Mouse (Mus musculus) erythroblast, embryonic 14.5 days (primary cell): Measurements from ENCODE around the gene Efna5. TPM values are rescaled to one million over a fixed set of nuclear protein-coding genes. Genes with fewer than 3 reads are reported as not detected.

Experiments used
- H3K27me3 ChIP-seq: 2 replicates; pipeline ENCODE4 v1.6.1; 2012; ENCODE audit warnings: inconsistent platforms; ENCODE audit not compliant: control insufficient read depth
- H3K36me3 ChIP-seq: 2 replicates; pipeline ENCODE4 v1.6.1; 2012; ENCODE audit warnings: mild to moderate bottlenecking, inconsistent platforms; ENCODE audit not compliant: control insufficient read depth
- H3K4me1 ChIP-seq: 2 replicates; pipeline ENCODE4 v1.6.1; 2012; ENCODE audit warnings: inconsistent platforms; ENCODE audit not compliant: control insufficient read depth
- H3K4me3 ChIP-seq: replicated peaks from 2 replicates; pipeline ENCODE3; 2012; ENCODE audit warnings: moderate library complexity, mild to moderate bottlenecking, inconsistent platforms
- H3K9me3 ChIP-seq: 2 replicates; pipeline ENCODE4 v1.6.1; 2012; ENCODE audit warnings: low read length, inconsistent platforms, mixed read lengths; ENCODE audit not compliant: control insufficient read depth
- GATA1 ChIP-seq: IDR thresholded peaks from 2 replicates; pipeline ENCODE4 v1.6.1; 2012; ENCODE audit warnings: low read length, inconsistent platforms, mixed read lengths
- TAL1 ChIP-seq: IDR thresholded peaks from 3 replicates; pipeline ENCODE4 v1.6.1; 2012; ENCODE audit warnings: low read length, inconsistent platforms, mixed read lengths
- polyA plus RNA-seq: library from polyadenylated mRNA; stranded (reverse); fragments of >175 nt; gene quantifications from 2 replicates; pipeline ENCODE4 v1.2.3, GENCODE M21; 2012

Gene Efna5
- polyA plus RNA-seq, 1 experiment: not detected

DNA sequence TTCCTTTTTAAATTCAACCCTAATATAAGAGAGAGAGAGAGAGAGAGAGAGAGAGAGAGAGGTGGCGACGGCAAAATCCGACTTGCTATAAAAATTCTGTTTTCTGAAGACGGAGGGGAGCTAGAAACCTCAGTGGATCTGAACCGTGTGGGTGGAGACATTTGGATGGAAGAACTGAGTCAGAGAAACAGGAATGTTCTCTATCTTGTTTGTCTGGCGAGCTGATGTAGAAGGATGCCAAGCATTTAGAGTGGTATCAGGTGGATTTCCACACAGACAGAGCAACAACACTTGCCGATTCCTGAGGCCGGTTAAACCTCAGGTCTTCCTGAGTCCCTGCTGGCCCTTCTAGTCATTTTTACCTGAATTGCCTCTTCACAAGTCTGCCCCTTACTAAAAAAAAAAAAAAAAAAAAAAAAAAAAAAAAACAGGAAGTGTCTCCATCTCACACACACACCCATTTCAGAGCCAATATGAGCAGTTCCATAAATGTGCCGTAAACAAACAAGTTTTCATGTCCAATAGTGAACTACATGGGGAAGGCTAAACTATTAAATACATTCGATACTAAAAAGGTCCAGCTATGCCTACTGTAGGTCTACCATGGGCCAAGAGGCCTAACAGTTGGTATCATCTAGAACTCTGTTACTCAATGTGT is 231.7 kb downstream of the Efna5 start:
- no peak for TF ChIP-seq GATA1
- no peak for TF ChIP-seq TAL1
- Histone ChIP-seq H3K4me3 (no peak overlapping the region), H3K9me3 (peaks cover 2% of the 10 kb centered on the region; the same call in 1 of the 2 replicates), H3K27me3 (no peaks in the 10 kb centered on the region), H3K4me1 (no peaks in the 10 kb centered on the region), H3K36me3 (no peaks in the 10 kb centered on the region)

DNA sequence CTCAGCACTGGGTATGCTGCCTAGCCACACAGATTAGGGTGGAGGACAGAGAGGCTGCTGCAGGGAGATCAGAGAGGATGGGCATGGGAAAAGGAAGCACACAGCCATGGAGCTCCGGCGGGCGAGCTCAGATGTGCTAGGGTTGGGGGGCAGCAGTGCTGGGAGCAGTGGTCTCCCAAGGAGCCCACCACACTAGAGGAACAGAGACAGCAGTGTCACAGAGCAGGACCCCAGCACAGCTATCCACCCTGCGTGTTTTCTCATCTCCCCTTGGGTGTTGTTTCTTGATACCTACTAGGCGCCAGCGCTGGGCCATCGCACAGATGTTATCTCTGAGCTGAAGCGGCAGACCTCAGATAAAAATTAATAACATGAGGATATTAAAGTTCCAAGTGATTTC is 234.3 kb downstream of the Efna5 start:
- no peak for TF ChIP-seq TAL1
- TF ChIP-seq GATA1: no peak
- H3K4me3 ChIP-seq: no peak overlapping the region

DNA sequence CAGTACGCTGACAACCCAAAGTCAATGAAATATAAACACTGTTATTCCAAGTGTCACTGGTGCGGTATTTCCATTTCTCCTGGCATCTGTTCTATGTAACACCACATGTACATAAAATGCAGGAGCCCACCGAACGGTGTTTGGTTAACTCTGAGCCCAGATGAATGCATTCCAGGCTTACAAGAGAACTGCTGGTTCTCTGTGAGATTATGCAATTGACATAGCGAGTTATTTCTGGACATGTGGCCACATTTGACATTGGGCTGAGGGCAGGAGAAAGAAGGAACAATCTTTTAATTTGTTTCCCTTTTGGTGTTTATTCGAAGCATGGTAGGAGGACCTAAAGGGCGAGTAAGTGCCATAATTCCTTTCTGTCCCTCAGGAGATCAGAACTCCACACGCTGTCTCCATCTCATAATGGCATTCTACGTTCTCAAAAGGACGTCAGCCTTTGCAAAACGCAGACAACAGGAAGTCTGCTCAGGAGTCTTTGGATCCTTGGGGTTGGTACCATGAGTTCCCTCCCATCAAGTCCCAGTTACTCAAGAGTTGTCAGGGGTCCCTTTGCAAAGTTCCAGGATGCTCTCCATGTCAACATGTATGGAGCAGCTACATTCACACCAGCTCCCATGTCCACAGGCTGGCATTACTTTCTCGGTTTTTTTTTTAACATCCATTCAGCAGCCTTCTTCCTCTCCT is 238.5 kb downstream of the Efna5 start:
- TF ChIP-seq TAL1: no peak
- TF ChIP-seq GATA1: no peak
- Histone ChIP-seq H3K9me3 (no peaks in the 10 kb centered on the region), H3K27me3 (no peaks in the 10 kb centered on the region), H3K4me1 (no peaks in the 10 kb centered on the region), H3K36me3 (no peaks in the 10 kb centered on the region), H3K4me3 (no peak overlapping the region)

More for the DNA sequence above, 234.3 kb downstream of the Efna5 start:
- H3K36me3 ChIP-seq: no peaks in the 10 kb centered on the region
- H3K9me3 ChIP-seq: peaks cover 2% of the 10 kb centered on the region; the same call in 1 of the 2 replicates
- H3K27me3 ChIP-seq: no peaks in the 10 kb centered on the region
- H3K4me1 ChIP-seq: no peaks in the 10 kb centered on the region

DNA sequence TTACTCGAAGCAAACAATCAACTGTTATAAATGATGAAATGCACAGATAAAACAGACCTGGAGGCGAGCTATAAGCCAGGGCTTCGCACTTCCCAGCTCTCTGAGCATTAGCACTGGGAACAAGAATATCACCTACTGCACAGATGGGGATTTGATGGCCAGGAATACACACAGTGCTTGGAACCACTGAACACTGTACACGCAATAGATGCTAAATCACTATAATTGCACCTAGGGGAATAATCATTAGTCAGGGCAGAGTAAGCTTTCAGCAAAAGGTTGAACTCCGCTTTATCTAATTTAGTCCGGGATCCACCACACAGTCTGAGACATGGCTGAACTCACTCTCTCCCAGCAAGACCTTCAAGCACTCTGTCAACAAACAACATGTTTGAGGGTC is 240.5 kb downstream of the Efna5 start:
- no peak for TF ChIP-seq TAL1
- TF ChIP-seq GATA1: no peak
- Histone ChIP-seq H3K27me3 (no peaks in the 10 kb centered on the region), H3K36me3 (no peaks in the 10 kb centered on the region), H3K9me3 (no peaks in the 10 kb centered on the region), H3K4me3 (no peak overlapping the region), H3K4me1 (no peaks in the 10 kb centered on the region)

DNA sequence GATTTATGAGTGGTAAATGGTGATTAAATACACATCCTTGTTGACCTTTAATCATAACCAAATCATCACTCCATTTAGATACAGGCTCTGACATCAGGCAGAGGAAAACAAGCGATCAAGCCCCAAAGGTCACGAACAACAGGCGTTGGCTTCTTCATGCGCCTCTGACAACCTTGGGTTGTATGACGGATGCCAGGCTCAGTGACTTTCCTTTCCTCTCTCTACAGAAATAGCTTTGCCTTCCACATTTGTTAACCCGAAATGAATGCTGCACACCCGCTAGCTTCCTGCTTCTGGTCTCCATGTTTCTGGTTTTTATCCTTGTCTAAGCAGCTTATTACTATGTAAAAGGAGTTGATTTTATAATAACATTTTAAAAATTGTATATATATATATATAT is 244.2 kb downstream of the Efna5 start:
- H3K4me1 ChIP-seq: no peaks in the 10 kb centered on the region
- H3K4me3 ChIP-seq: no peak overlapping the region
- TF ChIP-seq GATA1: no peak
- TF ChIP-seq TAL1: no peak
- no peaks in the 10 kb centered on the region for H3K9me3 ChIP-seq
- H3K27me3 ChIP-seq: no peaks in the 10 kb centered on the region
- no peaks in the 10 kb centered on the region for H3K36me3 ChIP-seq

DNA sequence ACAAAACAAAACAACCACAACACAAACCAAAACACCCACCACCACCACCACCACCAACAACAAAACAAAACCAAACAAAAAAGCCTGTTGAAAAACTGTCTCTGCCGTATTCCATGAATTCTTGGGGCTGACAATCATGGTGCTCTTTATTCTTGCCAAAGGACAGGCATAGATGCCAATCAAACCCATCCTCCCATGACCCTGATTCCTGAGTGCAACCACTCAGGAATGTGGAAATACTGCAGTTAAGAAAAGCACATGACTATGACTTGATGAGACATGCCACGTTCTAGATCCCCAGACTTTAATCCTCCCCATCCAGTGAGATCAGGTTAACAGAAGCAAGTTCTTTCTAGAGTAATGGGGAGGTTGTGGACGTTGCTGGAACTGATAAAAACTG is 246.2 kb downstream of the Efna5 start:
- H3K27me3 ChIP-seq: no peaks in the 10 kb centered on the region
- no peaks in the 10 kb centered on the region for H3K4me1 ChIP-seq
- no peak overlapping the region for H3K4me3 ChIP-seq
- no peaks in the 10 kb centered on the region for H3K36me3 ChIP-seq
- TF ChIP-seq GATA1 (no peak), TAL1 (no peak)
- no peaks in the 10 kb centered on the region for H3K9me3 ChIP-seq

DNA sequence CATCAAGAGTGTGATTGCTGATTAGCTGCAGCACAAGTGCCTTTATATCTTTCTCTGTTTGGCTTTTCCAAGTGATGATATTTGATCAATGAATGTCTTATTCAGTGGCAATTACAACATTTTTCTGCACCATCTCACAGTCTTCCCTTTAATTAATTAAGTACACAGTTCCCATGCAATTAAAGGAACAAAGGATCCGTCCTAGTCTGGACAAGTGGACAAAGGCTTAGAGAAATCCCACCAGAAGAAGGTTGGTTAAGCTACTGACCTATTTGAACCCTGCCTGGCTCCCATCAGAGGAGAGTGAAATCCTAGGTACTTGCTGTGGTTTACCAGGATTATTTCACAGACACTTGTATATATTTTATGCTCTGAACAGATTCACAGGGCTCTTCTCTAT is 252.6 kb downstream of the Efna5 start:
- Histone ChIP-seq H3K27me3 (no peaks in the 10 kb centered on the region), H3K9me3 (no peaks in the 10 kb centered on the region), H3K36me3 (no peaks in the 10 kb centered on the region), H3K4me3 (no peak overlapping the region), H3K4me1 (no peaks in the 10 kb centered on the region)
- no peak for TF ChIP-seq GATA1
- no peak for TF ChIP-seq TAL1

DNA sequence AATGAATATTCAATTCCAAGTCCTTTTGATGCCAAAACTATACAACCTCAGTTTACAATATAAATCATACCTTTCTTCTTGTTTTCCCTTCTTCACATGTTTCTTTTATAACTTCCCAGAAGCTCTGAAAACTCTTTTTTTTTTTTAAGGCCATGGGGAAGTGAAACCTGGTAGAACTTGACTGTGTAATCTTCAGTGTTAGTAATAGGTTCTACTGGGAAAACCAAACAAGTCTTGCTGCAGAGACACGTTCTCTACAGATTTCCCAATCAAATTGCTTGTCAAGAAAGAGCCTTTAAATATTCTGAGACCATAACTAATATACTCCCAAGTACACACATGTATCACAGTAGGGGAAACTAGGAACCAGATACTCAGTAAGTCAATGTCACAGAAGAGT is 253.6 kb downstream of the Efna5 start:
- H3K4me3 ChIP-seq: no peak overlapping the region
- no peaks in the 10 kb centered on the region for H3K27me3 ChIP-seq
- no peaks in the 10 kb centered on the region for H3K9me3 ChIP-seq
- H3K4me1 ChIP-seq: no peaks in the 10 kb centered on the region
- H3K36me3 ChIP-seq: no peaks in the 10 kb centered on the region
- TF ChIP-seq TAL1 (no peak), GATA1 (no peak)

DNA sequence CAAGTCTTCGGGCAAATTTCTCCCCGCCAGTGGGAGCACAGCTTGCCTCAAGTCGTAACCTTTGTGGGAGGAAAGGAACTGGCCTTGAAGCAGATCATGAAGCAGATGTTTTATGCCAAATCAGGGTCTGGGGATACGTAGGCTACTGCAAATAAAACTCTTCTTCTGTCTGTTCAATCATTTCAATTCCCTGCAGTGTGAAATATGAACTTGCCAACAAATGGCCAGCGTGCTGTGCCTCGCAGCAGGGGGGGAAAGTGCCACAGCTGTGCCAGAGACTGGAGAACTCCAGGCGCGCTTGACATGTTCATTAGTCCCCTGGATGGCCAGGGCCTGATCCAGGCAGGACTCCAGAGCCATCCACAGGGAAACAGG is 255.5 kb downstream of the Efna5 start:
- TF ChIP-seq TAL1 (no peak), GATA1 (no peak)
- Histone ChIP-seq H3K4me3 (no peak overlapping the region), H3K36me3 (no peaks in the 10 kb centered on the region), H3K4me1 (no peaks in the 10 kb centered on the region), H3K9me3 (no peaks in the 10 kb centered on the region), H3K27me3 (no peaks in the 10 kb centered on the region)
